Mouse (Mus musculus): Measurements from ENCODE around the gene Rbpjl. TPM values are rescaled to one million over a fixed set of nuclear protein-coding genes. Genes with fewer than 3 reads are reported as not detected.

The Rbpjl gene
- polyA plus RNA-seq (2012), result not detected in 2 replicates

GRCm38 (mm10) chr2:164402906-164403305, at the start of gene Rbpjl:
Rbpjl (plus strand) TSS chr2:164403141.

GRCm38 (mm10) chr2:164389020-164389419, 13.9 kb upstream of the Rbpjl start, which contains the start of gene Slpi:
Slpi (minus strand) TSS chr2:164389095.

GRCm38 (mm10) chr2:164405060-164405459, 2.1 kb downstream of the Rbpjl start, which contains the start of gene Matn4:
Matn4 (minus strand) TSS chr2:164405160.

DNA sequence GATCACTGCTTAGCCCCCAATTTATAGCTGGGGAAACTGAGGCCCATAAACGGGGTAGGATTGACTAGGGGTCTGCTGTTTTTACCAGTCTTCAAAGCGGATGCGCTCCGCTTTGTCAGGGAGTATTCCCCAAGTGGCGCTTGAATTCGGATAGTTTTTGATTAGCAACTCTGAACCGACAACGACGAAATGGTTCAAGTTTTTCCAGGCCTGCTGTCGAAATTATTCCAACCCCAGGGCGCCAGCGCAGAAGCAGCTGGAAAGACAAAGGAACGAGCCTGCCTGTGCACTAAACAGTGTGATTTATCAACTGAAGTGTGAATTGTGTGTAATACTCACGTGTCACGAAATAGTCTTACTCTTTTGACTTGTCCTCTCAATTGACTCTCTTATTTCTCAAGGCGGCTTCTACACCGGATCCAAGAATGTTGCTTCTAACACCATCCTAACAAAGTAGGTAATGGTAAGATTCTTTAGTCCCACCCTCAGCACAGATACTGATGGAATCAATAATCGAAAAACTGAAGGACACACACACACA, 40.6 kb downstream of the Rbpjl start, which contains the start of gene Sdc4:
Gene Sdc4 (minus strand): TSS at position 428 of the 541 bp plus-strand sequence.

DNA sequence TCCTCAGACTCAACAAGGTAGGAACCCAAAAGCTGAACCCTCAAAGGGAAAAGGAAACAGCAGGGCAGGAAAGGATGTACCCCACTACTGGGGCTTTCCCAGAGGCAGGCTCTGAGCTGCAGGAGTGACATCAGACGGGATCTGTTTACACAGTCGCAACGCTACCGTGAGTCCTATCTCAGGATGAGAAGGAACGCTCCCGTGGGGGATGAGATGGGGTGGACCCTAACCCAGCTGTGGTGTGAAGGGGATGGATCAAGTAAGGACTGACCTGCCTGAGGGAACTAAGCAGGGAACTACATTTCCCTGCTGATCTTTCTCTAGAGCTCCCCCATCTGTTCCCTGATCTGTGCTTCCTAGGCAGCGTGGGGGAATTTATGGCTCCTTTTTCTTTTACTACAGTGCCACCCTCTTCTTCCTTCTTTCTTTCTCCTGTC, 53.9 kb downstream of the Rbpjl start, which contains the start of gene Sys1:
Gene Sys1 (plus strand): TSS at position 101 of the 437 bp plus-strand sequence.

GRCm38 (mm10) chr2:164460745-164461551, 58.0 kb downstream of the Rbpjl start, which contains the start of gene Gm20458:
Gm20458 (plus strand) TSS chr2:164460967.

Other genes with a start within 250 kb of the Rbpjl start
- gene Kcns1, start 232.0 kb upstream of the Rbpjl start, polyA plus RNA-seq (2012), result 0.45 and 0.82 TPM in 2 replicates
- gene Wfdc5, start 220.4 kb upstream of the Rbpjl start, polyA plus RNA-seq (2012), result not detected in 2 replicates
- not detected in 2 replicates for gene Wfdc12, start 212.5 kb upstream of the Rbpjl start, polyA plus RNA-seq (2012)
- gene Wfdc15a, start 203.0 kb upstream of the Rbpjl start, polyA plus RNA-seq (2012), result not detected in 2 replicates
- gene Wfdc15b, start 181.5 kb upstream of the Rbpjl start, polyA plus RNA-seq (2012), result not detected in 2 replicates
- gene Svs2, start 164.7 kb upstream of the Rbpjl start, polyA plus RNA-seq (2012), result not detected in 2 replicates
- gene Svs3b, start 146.5 kb upstream of the Rbpjl start, polyA plus RNA-seq (2012), result not detected in 2 replicates
- gene Svs4, start 124.7 kb upstream of the Rbpjl start, polyA plus RNA-seq (2012), result not detected in 2 replicates
- not detected in 2 replicates for gene Svs3a, start 113.9 kb upstream of the Rbpjl start, polyA plus RNA-seq (2012)
- not detected in 2 replicates for gene Svs6, start 86.4 kb upstream of the Rbpjl start, polyA plus RNA-seq (2012)
- not detected in 2 replicates for gene Svs5, start 70.4 kb upstream of the Rbpjl start, polyA plus RNA-seq (2012)
- gene Slpi, start 14.0 kb upstream of the Rbpjl start, polyA plus RNA-seq (2012), result 23.0 and 53.6 TPM in 2 replicates
- gene Matn4, start 2.0 kb downstream of the Rbpjl start, polyA plus RNA-seq (2012), result 0.04 TPM in 1 of 2 replicates, not detected in the other
- 2.3 and 2.6 TPM in 2 replicates for gene Sdc4, start 40.7 kb downstream of the Rbpjl start, polyA plus RNA-seq (2012)
- gene Sys1, start 53.8 kb downstream of the Rbpjl start, polyA plus RNA-seq (2012), result 121 and 142 TPM in 2 replicates
- 1.2 and 2.3 TPM in 2 replicates for gene Gm20458, start 57.8 kb downstream of the Rbpjl start, polyA plus RNA-seq (2012)
- gene Trp53tg5, start 70.6 kb downstream of the Rbpjl start, polyA plus RNA-seq (2012), result not detected in 2 replicates
- gene Dbndd2, start 83.0 kb downstream of the Rbpjl start, polyA plus RNA-seq (2012), result 0.61 and 1.8 TPM in 2 replicates
- 231 and 267 TPM in 2 replicates for gene Pigt, start 94.4 kb downstream of the Rbpjl start, polyA plus RNA-seq (2012)
- gene Wfdc2, start 159.3 kb downstream of the Rbpjl start, polyA plus RNA-seq (2012), result 0.11 TPM in 1 of 2 replicates, not detected in the other
- gene Spint3, start 170.3 kb downstream of the Rbpjl start, polyA plus RNA-seq (2012), result not detected in 2 replicates
- not detected in 2 replicates for gene Wfdc6a, start 182.3 kb downstream of the Rbpjl start, polyA plus RNA-seq (2012)
- gene Eppin, start 190.5 kb downstream of the Rbpjl start, polyA plus RNA-seq (2012), result not detected in 2 replicates
- not detected in 2 replicates for gene Wfdc6b, start 210.4 kb downstream of the Rbpjl start, polyA plus RNA-seq (2012)
- not detected in 2 replicates for gene Wfdc8, start 210.5 kb downstream of the Rbpjl start, polyA plus RNA-seq (2012)
- 0.17 TPM in 1 of 2 replicates, not detected in the other for gene Wfdc16, start 235.7 kb downstream of the Rbpjl start, polyA plus RNA-seq (2012)

Measured in megakaryocyte-erythroid progenitor cell, adult 5 weeks (primary cell).